Mouse (Mus musculus) neural tube, embryonic 14.5 days (tissue): ENCODE measurements around the gene Fancc. TPM values are rescaled to one million over a fixed set of nuclear protein-coding genes. Genes with fewer than 3 reads are reported as not detected.
A peak's percentile ranks its signal among the peaks of the same experiment; 100 is the strongest.

Experiments used
- ATAC-seq: fragments of 200-750 bp; cut with Nextera tagmentation; 2 replicates; pipeline ENCODE4 v1.8.0; 2017; ENCODE audit warnings: low read depth, mild to moderate bottlenecking, moderate TSS enrichment, moderate library complexity
- H3K27ac ChIP-seq: fragments of 300-500 bp; sonication (generic); 2 replicates; pipeline ENCODE4 v1.5.1; 2014; ENCODE audit warnings: low read depth, mild to moderate bottlenecking, control low read depth, low read length, moderate library complexity, mixed read lengths
- H3K27me3 ChIP-seq: fragments of 300-500 bp; sonication (generic); 2 replicates; pipeline ENCODE4 v1.6.1; 2014; ENCODE audit warnings: low read length; ENCODE audit not compliant: control insufficient read depth, insufficient read depth
- H3K36me3 ChIP-seq: fragments of 300-500 bp; sonication (generic); 2 replicates; pipeline ENCODE4 v1.6.1; 2014; ENCODE audit warnings: low read length, mixed read lengths; ENCODE audit not compliant: control insufficient read depth, insufficient read depth
- H3K4me1 ChIP-seq: fragments of 300-500 bp; sonication (generic); 2 replicates; pipeline ENCODE4 v1.6.1; 2014; ENCODE audit warnings: low read length; ENCODE audit not compliant: control insufficient read depth, insufficient read depth
- H3K4me2 ChIP-seq: fragments of 300-500 bp; sonication (generic); 2 replicates; pipeline ENCODE4 v1.6.1; 2014; ENCODE audit warnings: mild to moderate bottlenecking, low read depth, low read length, control low read depth
- H3K4me3 ChIP-seq: fragments of 300-500 bp; sonication (generic); 2 replicates; pipeline ENCODE4 v1.5.1; 2014; ENCODE audit warnings: low read depth, low read length, control low read depth, mixed read lengths
- H3K9ac ChIP-seq: fragments of 300-500 bp; sonication (generic); replicated peaks from 2 replicates; pipeline ENCODE4 v1.6.1; 2014; ENCODE audit warnings: low read depth, mild to moderate bottlenecking, control low read depth, low read length, mixed read lengths
- H3K9me3 ChIP-seq: fragments of 300-500 bp; sonication (generic); 2 replicates; pipeline ENCODE4 v1.6.1; 2016; ENCODE audit warnings: low read length; ENCODE audit not compliant: control insufficient read depth
- WGBS: fragments of 180-500 bp; shearing (Covaris S2); extraction: QIAGEN DNeasy Blood & Tissue Kit; methylation state at CpG from one replicate; pipeline ENCODE4 v1.1.7; 2014; 5-methylcytosine and 5-hydroxymethylcytosine counted together
- polyA plus RNA-seq: library from polyadenylated mRNA; unstranded; fragments of >200 nt; fragmentation: Nextera tagmentation; extraction: Ambion mirVana; gene quantifications from 2 replicates; pipeline ENCODE4 v1.2.1, GENCODE M21; 2014

Gene Fancc
- polyA plus RNA-seq, 1 experiment from 2014 or later, result 14.6 TPM

GRCm38 (mm10) chr13:63246332-63246940, 250.6 kb downstream of the Fancc start:
- H3K27ac ChIP-seq, result no peak overlapping the region
- ATAC-seq, result no peak
- H3K9ac ChIP-seq, result no peak overlapping the region
- 0 out of 2 replicates have a peak, but pooled peaks cover 1% of the 10 kb centered on the region for H3K4me1 ChIP-seq
- H3K4me2 ChIP-seq, result no peak overlapping the region
- no peaks in the 10 kb centered on the region for H3K36me3 ChIP-seq
- H3K27me3 ChIP-seq, result no peaks in the 10 kb centered on the region
- no peak overlapping the region for H3K4me3 ChIP-seq
- H3K9me3 ChIP-seq, result no peaks in the 10 kb centered on the region
- WGBS, result 77% methylated on average over 12 of the region's 12 CpGs

GRCm38 (mm10) chr13:63245812-63246211, 251.3 kb downstream of the Fancc start:
- H3K36me3 ChIP-seq, result no peaks in the 10 kb centered on the region
- no peak for ATAC-seq
- H3K4me1 ChIP-seq, result 0 out of 2 replicates have a peak, but pooled peaks cover 3% of the 10 kb centered on the region
- H3K27me3 ChIP-seq, result no peaks in the 10 kb centered on the region
- no peak overlapping the region for H3K4me3 ChIP-seq
- H3K4me2 ChIP-seq, result no peak overlapping the region
- H3K9ac ChIP-seq, result no peak overlapping the region
- 40% methylated on average over 4 of the region's 4 CpGs for WGBS
- H3K27ac ChIP-seq, result no peak overlapping the region
- H3K9me3 ChIP-seq, result no peaks in the 10 kb centered on the region

- Histone ChIP-seq H3K27me3 (no peaks in the 10 kb centered on the region), H3K27ac (no peak overlapping the region), H3K4me2 (no peak overlapping the region), H3K9me3 (no peaks in the 10 kb centered on the region), H3K4me1 (0 out of 2 replicates have a peak, but pooled peaks cover 3% of the 10 kb centered on the region), H3K36me3 (no peaks in the 10 kb centered on the region), H3K9ac (no peak overlapping the region), H3K4me3 (no peak overlapping the region)
- no peak for ATAC-seq
- 11% methylated on average over 9 of the region's 9 CpGs for WGBS
Measured at GRCm38 (mm10) chr13:63245218-63245617, 251.9 kb downstream of the Fancc start.

- 29% methylated on average over 3 of the region's 3 CpGs for WGBS
- H3K9ac ChIP-seq, result peak overlapping the region; percentile 17; the same call in 1 of the 2 replicates
- no peak overlapping the region for H3K27ac ChIP-seq
- no peak overlapping the region for H3K4me3 ChIP-seq
- 0 out of 2 replicates have a peak overlapping the region, but pooled peaks have one; percentile 6 for H3K4me2 ChIP-seq
- H3K36me3 ChIP-seq, result no peaks in the 10 kb centered on the region
- no peak for ATAC-seq
- no peaks in the 10 kb centered on the region for H3K27me3 ChIP-seq
- H3K9me3 ChIP-seq, result no peaks in the 10 kb centered on the region
- 0 out of 2 replicates have a peak, but pooled peaks cover 3% of the 10 kb centered on the region for H3K4me1 ChIP-seq
Measured at GRCm38 (mm10) chr13:63244425-63244824, 252.7 kb downstream of the Fancc start.

GRCm38 (mm10) chr13:63243586-63243985, 253.5 kb downstream of the Fancc start:
- no peaks in the 10 kb centered on the region for H3K9me3 ChIP-seq
- H3K27ac ChIP-seq, result no peak overlapping the region
- H3K27me3 ChIP-seq, result no peaks in the 10 kb centered on the region
- no peak overlapping the region for H3K4me3 ChIP-seq
- H3K9ac ChIP-seq, result no peak overlapping the region
- H3K36me3 ChIP-seq, result no peaks in the 10 kb centered on the region
- 0 out of 2 replicates have a peak, but pooled peaks cover 3% of the 10 kb centered on the region for H3K4me1 ChIP-seq
- no peak for ATAC-seq
- H3K4me2 ChIP-seq, result no peak overlapping the region
- 68% methylated on average over 5 of the region's 5 CpGs for WGBS

DNA sequence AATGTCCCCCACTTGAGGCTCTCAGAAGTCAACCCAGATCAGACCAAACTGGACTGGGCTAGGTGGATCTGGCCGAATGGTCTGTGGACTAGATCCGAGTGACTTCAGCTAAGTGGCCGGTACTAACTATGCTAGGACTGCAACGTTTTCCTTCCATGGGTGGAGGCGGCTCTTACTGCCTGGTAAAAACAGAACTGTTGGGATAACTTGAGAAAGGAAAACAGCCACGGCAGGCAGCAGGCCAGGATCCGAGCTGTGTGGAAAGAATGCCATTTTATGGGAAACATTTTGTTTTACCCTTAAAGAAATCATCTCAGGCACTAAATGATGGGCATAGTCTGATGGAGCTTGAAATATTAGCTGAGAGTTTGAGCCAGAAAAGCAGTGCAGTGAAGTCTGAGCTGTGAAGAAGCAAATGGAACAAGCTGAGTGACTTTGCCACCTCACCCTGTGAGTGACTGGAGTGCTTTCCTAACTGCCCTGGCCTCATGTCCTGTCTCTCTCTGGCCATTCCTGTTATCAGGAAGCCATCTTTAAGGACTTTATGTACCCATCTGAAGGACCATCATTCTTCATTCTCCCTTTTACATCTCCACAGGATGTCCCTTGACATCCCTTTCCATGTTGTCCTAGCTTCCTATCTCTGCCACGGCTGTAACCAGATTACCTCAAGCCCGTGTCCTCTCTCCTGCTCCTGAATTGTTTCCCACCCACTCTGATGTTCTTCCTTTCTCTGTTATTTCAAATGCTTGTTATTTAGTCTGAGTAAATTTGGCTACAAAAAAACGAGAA, 254.5 kb downstream of the Fancc start:
- no peak overlapping the region for H3K4me3 ChIP-seq

GRCm38 (mm10) chr13:63241665-63242064, 255.4 kb downstream of the Fancc start:
- 0 out of 2 replicates have a peak overlapping the region, but pooled peaks have one; percentile 0 for H3K9ac ChIP-seq
- ATAC-seq, result no peak
- H3K9me3 ChIP-seq, result no peaks in the 10 kb centered on the region
- peak overlapping the region; percentile 78 for H3K4me2 ChIP-seq
- H3K36me3 ChIP-seq, result no peaks in the 10 kb centered on the region
- no peak overlapping the region for H3K27ac ChIP-seq
- 0 out of 2 replicates have a peak, but pooled peaks cover 3% of the 10 kb centered on the region for H3K4me1 ChIP-seq
- H3K4me3 ChIP-seq, result peak overlapping the region; percentile 79; the same call in 1 of the 2 replicates
- WGBS, result 92% methylated on average over 3 of the region's 3 CpGs
- H3K27me3 ChIP-seq, result no peaks in the 10 kb centered on the region

More for the DNA sequence above, 254.5 kb downstream of the Fancc start:
- ATAC-seq, result no peak
- H3K9ac ChIP-seq, result no peak overlapping the region
- 0 out of 2 replicates have a peak, but pooled peaks cover 3% of the 10 kb centered on the region for H3K4me1 ChIP-seq
- 61% methylated on average over 10 of the region's 10 CpGs for WGBS
- no peak overlapping the region for H3K27ac ChIP-seq
- H3K36me3 ChIP-seq, result no peaks in the 10 kb centered on the region
- H3K27me3 ChIP-seq, result no peaks in the 10 kb centered on the region
- peak overlapping the region; percentile 78 for H3K4me2 ChIP-seq
- no peaks in the 10 kb centered on the region for H3K9me3 ChIP-seq

- peak overlapping the region; percentile 78 for H3K4me2 ChIP-seq
- no peaks in the 10 kb centered on the region for H3K36me3 ChIP-seq
- H3K9ac ChIP-seq, result 0 out of 2 replicates have a peak overlapping the region, but pooled peaks have one; percentile 12
- 0 out of 2 replicates have a peak, but pooled peaks cover 3% of the 10 kb centered on the region for H3K4me1 ChIP-seq
- H3K9me3 ChIP-seq, result no peaks in the 10 kb centered on the region
- peak overlapping the region; percentile 79 for H3K4me3 ChIP-seq
- no peaks in the 10 kb centered on the region for H3K27me3 ChIP-seq
- 36% methylated on average over 5 of the region's 5 CpGs for WGBS
- ATAC-seq, result no peak
- H3K27ac ChIP-seq, result no peak overlapping the region
Measured at GRCm38 (mm10) chr13:63240835-63241234, 256.2 kb downstream of the Fancc start.
